Mouse (Mus musculus) fat pad, adult 2 months (tissue): ENCODE results near the gene Tbr1.

Experiments
- DNase-seq: peaks from one replicate; pipeline ENCODE4 v3.0.0-alpha.2; 2011; ENCODE audit warnings: low read depth, low spot score; ENCODE audit errors: extremely low read depth

Gene Tbr1

DNA sequence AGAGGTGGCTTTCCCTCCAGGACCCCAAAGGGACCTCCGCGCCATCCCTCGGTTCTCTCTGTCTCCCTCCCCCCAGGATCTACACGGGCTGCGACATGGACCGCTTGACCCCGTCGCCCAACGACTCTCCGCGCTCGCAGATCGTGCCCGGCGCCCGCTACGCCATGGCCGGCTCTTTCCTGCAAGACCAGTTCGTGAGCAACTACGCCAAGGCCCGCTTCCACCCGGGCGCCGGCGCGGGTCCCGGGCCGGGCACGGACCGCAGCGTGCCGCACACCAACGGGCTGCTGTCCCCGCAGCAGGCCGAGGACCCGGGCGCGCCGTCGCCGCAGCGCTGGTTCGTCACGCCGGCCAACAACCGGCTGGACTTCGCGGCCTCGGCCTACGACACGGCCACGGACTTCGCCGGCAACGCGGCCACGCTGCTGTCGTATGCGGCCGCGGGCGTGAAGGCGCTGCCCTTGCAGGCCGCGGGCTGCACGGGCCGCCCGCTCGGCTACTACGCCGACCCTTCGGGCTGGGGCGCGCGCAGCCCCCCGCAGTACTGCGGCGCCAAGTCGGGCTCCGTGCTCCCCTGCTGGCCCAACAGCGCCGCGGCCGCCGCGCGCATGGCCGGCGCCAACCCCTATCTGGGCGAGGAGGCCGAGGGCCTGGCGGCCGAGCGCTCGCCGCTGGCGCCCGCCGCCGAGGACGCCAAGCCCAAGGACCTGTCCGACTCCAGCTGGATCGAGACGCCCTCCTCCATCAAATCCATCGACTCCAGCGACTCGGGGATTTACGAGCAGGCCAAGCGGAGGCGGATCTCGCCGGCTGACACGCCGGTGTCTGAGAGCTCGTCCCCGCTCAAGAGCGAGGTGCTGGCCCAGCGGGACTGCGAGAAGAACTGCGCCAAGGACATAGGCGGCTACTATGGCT lies 9.0 kb downstream of the Tbr1 start:
- no peak for DNase-seq

DNA sequence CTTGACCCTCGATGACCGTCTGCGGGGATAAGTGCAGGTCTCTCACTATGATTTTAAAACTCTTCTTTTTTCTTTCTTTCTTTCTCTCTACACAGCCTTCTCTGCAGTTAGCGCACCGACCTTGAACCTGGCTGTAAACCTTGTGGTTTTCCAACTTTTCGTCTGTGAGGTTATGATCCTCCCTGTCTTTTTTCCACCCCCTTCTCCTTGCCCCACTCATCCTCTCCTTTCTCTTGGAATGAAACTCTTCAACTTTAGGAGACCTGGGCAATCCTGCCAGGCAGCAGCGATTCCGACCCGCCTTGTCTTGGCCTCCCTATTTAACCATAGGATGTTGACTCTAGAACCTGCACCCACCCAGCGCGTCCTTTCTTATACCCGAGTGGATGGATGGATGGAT lies 9.8 kb downstream of the Tbr1 start:
- no peak for DNase-seq

GRCm38 (mm10) chr2:61813106-61813505 lies 10.4 kb downstream of the Tbr1 start:
- DNase-seq, result no peak

GRCm38 (mm10) chr2:61813521-61813920 lies 10.8 kb downstream of the Tbr1 start:
- no peak for DNase-seq

DNA sequence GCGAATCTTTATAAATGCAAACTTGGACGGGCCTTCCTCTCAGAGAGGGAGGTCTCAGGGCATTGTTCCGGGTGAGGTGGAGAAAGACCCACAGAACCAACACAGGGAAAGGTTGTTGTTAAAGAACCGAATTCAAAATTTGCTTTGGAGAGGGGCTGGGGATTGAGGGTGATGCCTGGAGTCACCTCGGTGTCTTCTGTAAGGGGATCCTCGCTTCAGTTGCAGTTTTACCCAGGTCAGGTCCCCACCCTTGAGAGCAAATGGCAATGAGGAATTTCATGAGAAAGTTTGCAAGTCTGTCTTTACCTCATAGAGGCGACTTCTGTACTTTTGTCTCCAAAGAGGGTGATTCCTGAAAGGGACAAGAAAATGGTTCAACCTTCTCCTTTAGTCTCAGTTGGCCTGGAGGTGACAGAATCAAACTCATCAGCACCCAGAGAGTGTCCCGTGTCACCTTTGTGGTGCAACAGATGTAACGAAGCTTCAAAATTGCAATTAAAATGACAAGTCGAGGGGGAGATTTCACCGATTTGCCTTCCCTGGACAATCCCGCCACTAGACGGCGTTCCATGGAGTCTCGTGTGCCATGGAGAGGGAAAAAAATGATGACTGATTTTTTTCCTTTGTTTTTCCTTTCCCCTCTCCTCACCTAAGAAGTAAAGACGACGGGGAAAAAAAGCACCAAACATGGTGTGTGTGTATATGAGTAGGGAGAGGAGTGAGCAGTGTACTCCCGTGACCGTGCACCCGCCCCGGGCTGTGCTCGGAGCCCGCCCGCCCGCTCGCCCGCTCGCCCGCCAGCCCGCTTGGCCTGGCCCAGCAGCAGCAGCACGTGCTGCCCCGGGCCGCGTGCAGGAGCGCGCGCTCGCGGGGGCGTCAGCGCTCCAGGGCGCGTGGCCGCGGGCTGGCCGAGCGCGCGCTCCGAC lies 12.1 kb downstream of the Tbr1 start:
- no peak for DNase-seq

GRCm38 (mm10) chr2:61815583-61816313 lies 13.0 kb downstream of the Tbr1 start:
- DNase-seq, result no peak

DNA sequence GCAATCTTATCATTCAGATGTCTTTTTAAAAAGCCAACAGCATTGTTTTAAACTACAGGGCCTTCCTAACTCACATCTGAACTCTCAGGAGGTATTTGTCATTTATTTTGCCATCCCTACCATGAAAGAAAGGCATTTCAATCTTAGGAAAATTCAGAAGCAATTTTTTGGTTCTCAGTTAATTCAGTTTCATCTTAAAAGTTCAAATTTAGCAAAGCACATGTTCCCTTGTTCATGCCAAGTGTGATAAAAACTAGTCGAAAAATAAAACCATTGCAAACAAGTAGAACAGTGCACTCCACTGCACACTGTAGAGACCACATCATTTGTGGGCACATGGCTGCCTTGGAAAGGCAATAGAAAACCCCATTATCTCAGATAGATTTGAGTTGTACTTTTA lies 15.5 kb downstream of the Tbr1 start:
- DNase-seq, result no peak

- DNase-seq, result no peak
Observed at GRCm38 (mm10) chr2:61820203-61820602, 17.5 kb downstream of the Tbr1 start.

- DNase-seq, result no peak
Observed at GRCm38 (mm10) chr2:61823426-61824140, 20.9 kb downstream of the Tbr1 start.

- DNase-seq, result no peak
Observed at GRCm38 (mm10) chr2:61837243-61837806, 34.6 kb downstream of the Tbr1 start.
